Mouse (Mus musculus): ENCODE data around the gene Hadha. TPM values are rescaled to one million over a fixed set of nuclear protein-coding genes. Genes with fewer than 3 reads are reported as not detected.

The Hadha gene
- polyA plus RNA-seq, 1 experiment = 122 TPM

DNA sequence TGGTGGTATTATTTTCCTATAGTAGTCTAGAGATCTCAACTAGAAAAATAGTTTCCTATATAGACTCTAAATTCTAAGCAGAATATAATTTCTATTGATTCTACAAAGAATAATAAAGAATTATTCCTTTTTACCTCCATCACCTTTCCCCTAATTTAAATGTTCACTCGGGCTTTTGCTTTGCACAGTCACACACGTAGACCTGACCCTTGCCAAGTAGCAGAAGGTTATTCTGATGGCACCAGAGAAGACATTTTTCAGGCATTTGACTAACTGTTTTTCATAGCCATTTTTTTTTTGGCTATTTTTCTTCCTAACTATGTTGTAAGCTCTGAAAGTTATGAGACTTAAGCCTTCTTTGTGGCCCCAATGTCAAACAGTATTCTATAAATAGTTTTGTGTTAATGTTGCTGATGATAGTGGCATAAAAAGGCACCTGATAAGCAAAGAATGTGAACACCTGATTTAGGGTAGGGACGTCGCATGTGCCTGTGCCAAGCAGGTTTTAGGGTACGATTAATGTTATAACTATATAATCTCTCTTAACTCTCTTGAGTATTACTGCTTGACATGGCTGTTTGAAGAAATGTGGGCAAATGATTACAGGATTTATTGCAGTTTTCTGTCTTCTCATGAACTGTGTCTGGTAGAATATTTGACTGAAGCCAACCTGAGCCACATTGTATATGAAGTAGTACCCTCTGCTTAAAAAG lies 10.4 kb upstream of the Hadha start:
- no peak overlapping the region for H3K4me3 ChIP-seq (ENCODE audit: insufficient read depth, low read depth, low read length)
- H3K27me3 ChIP-seq (replicated peaks; ENCODE audit: control insufficient read depth, insufficient read depth, low read length) = no peaks in the 10 kb centered on the region
- 68% methylated on average over 5 of the region's 5 CpGs for WGBS
- H3K4me1 ChIP-seq (ENCODE audit: control insufficient read depth, insufficient read depth, low read length) = peaks cover 4% of the 10 kb centered on the region; the same call in 1 of the 2 replicates
- no peak overlapping the region for H3K27ac ChIP-seq (ENCODE audit: insufficient read depth, low read depth, low read length)
- peaks cover 4% of the 10 kb centered on the region; the same call in 1 of the 2 replicates for H3K36me3 ChIP-seq (ENCODE audit: control insufficient read depth, insufficient read depth, low read length)
- TF ChIP-seq POLR2A (IDR thresholded peaks at IDR 0.05; ENCODE audit: low read depth, low read length) (no peak), CTCF (conservative IDR thresholded peaks at IDR 0.05; ENCODE audit: insufficient read depth, insufficient read length, low read depth, low read length) (no peak)
- DNase-seq = no peak

DNA sequence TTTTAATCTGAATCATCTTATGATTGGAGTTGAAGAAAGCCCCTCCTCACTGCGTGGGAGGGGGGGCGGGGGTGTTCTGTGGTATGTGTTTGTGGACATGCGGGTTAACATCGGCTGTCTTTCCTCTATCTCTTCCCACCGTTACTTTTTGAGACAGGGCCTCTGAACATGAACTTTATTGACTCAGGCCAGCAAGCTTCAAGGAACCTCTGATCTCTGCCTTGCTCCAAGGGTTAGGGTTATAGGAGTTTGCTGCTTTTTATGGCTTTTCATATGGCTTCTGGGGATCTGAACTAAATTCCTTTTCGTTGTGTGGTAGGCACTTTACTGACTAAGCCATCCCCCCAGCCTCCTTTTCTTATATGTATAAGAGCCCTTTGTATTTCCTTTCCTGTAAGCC lies 7.4 kb upstream of the Hadha start:
- TF ChIP-seq CTCF (conservative IDR thresholded peaks at IDR 0.05; ENCODE audit: insufficient read depth, insufficient read length, low read depth, low read length) = no peak
- H3K36me3 ChIP-seq (ENCODE audit: control insufficient read depth, insufficient read depth, low read length) = no peaks in the 10 kb centered on the region
- H3K4me3 ChIP-seq (ENCODE audit: insufficient read depth, low read depth, low read length) = no peak overlapping the region
- no peak overlapping the region for H3K27ac ChIP-seq (ENCODE audit: insufficient read depth, low read depth, low read length)
- no peak for DNase-seq
- H3K27me3 ChIP-seq (replicated peaks; ENCODE audit: control insufficient read depth, insufficient read depth, low read length) = no peaks in the 10 kb centered on the region
- no peaks in the 10 kb centered on the region; the same call in 1 of the 2 replicates for H3K4me1 ChIP-seq (ENCODE audit: control insufficient read depth, insufficient read depth, low read length)
- 83% methylated on average over 6 of the region's 6 CpGs for WGBS

DNA sequence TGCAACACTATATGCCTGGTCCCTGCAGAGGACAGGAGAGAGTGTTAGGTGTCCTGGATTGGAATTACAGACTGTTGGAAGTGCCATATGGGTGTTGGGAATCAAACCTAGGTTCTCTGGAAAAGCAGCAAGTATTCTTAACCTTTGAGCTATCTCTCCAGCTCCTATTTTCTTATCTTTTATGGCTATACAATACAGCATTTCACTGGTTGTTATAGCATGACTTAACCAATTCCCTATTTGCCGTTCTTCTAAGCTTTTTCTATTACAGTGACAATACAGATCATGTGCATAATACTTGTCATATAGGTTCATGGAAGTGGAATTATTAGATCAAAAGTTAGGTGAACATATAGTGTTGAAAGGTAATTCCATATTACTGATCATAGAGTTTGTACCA lies 6.9 kb upstream of the Hadha start:
- Histone ChIP-seq H3K4me1 (ENCODE audit: control insufficient read depth, insufficient read depth, low read length) (no peaks in the 10 kb centered on the region; the same call in 1 of the 2 replicates), H3K27me3 (replicated peaks; ENCODE audit: control insufficient read depth, insufficient read depth, low read length) (no peaks in the 10 kb centered on the region), H3K27ac (ENCODE audit: insufficient read depth, low read depth, low read length) (no peak overlapping the region), H3K36me3 (ENCODE audit: control insufficient read depth, insufficient read depth, low read length) (no peaks in the 10 kb centered on the region), H3K4me3 (ENCODE audit: insufficient read depth, low read depth, low read length) (no peak overlapping the region)
- DNase-seq = no peak
- TF ChIP-seq CTCF (conservative IDR thresholded peaks at IDR 0.05; ENCODE audit: insufficient read depth, insufficient read length, low read depth, low read length) (no peak), POLR2A (IDR thresholded peaks at IDR 0.05; ENCODE audit: low read depth, low read length) (no peak)
- 87% methylated on average over 1 of the region's 1 CpGs for WGBS

DNA sequence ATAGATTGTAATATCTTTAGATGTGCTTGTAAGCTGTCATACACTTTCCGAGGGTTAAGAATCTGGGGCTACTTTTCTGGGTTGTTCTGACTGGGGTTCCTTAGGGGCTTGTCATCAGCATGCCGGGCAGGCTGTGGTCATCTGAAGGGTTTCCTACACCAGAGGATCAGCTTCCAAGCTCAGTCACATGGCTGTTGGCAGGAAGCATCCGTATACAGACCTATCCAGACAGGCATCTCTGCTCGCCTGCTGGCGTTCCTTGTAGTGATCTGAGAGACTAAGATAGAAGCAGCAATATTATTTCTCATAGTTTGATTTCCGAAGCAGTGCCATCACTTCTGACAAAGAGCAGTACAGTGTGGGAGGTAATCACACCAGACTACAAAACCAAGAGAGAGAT lies 4.6 kb upstream of the Hadha start:
- Histone ChIP-seq H3K4me1 (ENCODE audit: control insufficient read depth, insufficient read depth, low read length) (no peaks in the 10 kb centered on the region; the same call in 1 of the 2 replicates), H3K27ac (ENCODE audit: insufficient read depth, low read depth, low read length) (no peak overlapping the region), H3K36me3 (ENCODE audit: control insufficient read depth, insufficient read depth, low read length) (no peaks in the 10 kb centered on the region), H3K27me3 (replicated peaks; ENCODE audit: control insufficient read depth, insufficient read depth, low read length) (no peaks in the 10 kb centered on the region), H3K4me3 (ENCODE audit: insufficient read depth, low read depth, low read length) (no peak overlapping the region)
- DNase-seq = no peak
- WGBS = 69% methylated on average over 6 of the region's 6 CpGs
- no peak for TF ChIP-seq CTCF (conservative IDR thresholded peaks at IDR 0.05; ENCODE audit: insufficient read depth, insufficient read length, low read depth, low read length)
- TF ChIP-seq POLR2A (IDR thresholded peaks at IDR 0.05; ENCODE audit: low read depth, low read length) = no peak

DNA sequence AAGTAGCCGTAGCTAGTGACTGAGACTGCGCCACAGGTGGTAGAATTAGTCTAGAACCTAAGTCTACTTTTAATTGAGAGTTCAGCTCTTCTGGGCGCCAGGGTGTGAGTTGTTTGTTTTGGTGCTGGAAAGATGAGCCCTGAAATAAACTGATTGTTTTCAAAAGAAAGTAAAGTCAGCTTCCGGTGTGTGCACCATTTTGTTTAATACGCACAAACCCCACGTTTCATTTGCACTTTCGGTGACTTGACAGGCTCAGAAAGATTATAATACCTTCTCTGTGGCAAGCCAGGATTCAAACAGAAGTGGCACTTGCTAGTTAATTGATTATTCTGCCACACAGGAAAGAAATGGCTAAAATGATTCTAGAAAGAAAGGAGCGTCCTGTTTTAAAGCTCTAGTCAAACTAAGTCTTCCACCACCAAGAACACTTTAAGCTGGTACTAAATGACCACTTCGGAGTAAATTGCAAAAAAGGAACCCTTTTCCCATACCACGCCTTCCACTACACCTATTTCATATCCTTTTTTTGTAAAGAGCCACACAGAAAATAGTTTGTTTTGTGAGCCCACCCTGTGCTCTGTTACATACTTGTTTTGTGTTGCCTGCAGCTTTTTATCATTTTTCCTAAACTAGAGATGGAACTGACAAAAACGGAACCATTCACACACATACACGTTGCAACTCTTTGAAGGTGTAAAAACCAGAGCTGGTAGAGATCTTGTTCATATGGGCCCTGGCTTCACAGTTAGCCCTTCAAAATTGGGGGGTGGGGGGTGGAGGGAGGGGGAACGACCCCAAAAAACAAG lies 1.1 kb upstream of the Hadha start:
- Histone ChIP-seq H3K4me1 (ENCODE audit: control insufficient read depth, insufficient read depth, low read length) (peaks cover 9% of the 10 kb centered on the region; the same call in 1 of the 2 replicates), H3K27ac (ENCODE audit: insufficient read depth, low read depth, low read length) (peak overlapping the region; percentile 100), H3K4me3 (ENCODE audit: insufficient read depth, low read depth, low read length) (peak overlapping the region; percentile 96), H3K36me3 (ENCODE audit: control insufficient read depth, insufficient read depth, low read length) (no peaks in the 10 kb centered on the region), H3K27me3 (replicated peaks; ENCODE audit: control insufficient read depth, insufficient read depth, low read length) (no peaks in the 10 kb centered on the region)
- no peak for TF ChIP-seq CTCF (conservative IDR thresholded peaks at IDR 0.05; ENCODE audit: insufficient read depth, insufficient read length, low read depth, low read length)
- TF ChIP-seq POLR2A (IDR thresholded peaks at IDR 0.05; ENCODE audit: low read depth, low read length) = no peak
- no peak for DNase-seq
- WGBS = 14% methylated on average over 13 of the region's 13 CpGs

DNA sequence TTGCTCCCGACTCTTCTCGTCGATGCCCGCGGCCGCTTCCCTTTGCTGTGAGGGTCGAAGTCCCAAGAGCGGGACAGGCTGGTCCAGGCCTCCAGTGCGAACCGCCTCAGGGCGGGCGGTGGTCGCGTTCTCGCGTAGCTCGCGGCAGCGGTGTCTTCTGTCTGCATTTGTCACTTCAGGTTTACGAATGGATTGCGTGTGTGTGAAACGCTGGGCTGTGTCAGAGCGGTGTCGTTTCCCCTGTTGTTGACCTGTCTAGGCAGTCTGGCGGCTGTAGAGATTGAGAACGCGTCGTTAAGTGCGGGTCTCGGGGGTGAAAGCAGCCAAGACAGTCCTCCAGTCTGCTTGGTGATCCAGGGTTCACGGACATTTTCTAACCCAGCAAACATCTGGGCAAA lies 432 bp upstream of the Hadha start:
- TF ChIP-seq CTCF (conservative IDR thresholded peaks at IDR 0.05; ENCODE audit: insufficient read depth, insufficient read length, low read depth, low read length) (no peak), POLR2A (IDR thresholded peaks at IDR 0.05; ENCODE audit: low read depth, low read length) (no peak)
- under 1% methylated on average over 31 of the region's 31 CpGs for WGBS
- no peak for DNase-seq
- H3K4me1 ChIP-seq (ENCODE audit: control insufficient read depth, insufficient read depth, low read length) = peaks cover 9% of the 10 kb centered on the region; the same call in 1 of the 2 replicates
- H3K4me3 ChIP-seq (ENCODE audit: insufficient read depth, low read depth, low read length) = peak overlapping the region; percentile 96
- no peaks in the 10 kb centered on the region for H3K27me3 ChIP-seq (replicated peaks; ENCODE audit: control insufficient read depth, insufficient read depth, low read length)
- H3K36me3 ChIP-seq (ENCODE audit: control insufficient read depth, insufficient read depth, low read length) = no peaks in the 10 kb centered on the region
- peak overlapping the region; percentile 100 for H3K27ac ChIP-seq (ENCODE audit: insufficient read depth, low read depth, low read length)

DNA sequence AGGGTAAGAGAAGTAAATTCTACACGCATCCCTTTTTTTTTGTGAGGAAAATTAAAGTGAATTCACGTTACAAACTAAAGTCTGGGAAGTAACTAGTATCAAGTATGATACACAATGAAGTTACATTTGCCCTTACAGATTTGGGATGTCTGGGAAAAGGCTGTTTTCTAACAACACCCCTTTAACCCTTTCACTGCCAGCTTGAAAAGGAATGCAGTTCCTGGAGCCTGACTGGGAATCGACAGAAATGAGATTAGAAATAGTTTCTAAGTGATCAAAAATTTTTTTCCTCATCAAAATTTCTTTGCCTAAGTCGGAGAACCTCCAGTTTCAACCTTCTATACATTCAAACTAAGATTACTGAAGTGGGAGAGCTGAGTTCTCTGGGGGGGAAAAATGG lies 949 bp downstream of the Hadha start:
- no peak for TF ChIP-seq POLR2A (IDR thresholded peaks at IDR 0.05; ENCODE audit: low read depth, low read length)
- no peak for TF ChIP-seq CTCF (conservative IDR thresholded peaks at IDR 0.05; ENCODE audit: insufficient read depth, insufficient read length, low read depth, low read length)
- WGBS = 14% methylated on average over 4 of the region's 4 CpGs
- Histone ChIP-seq H3K27ac (ENCODE audit: insufficient read depth, low read depth, low read length) (no peak overlapping the region), H3K4me3 (ENCODE audit: insufficient read depth, low read depth, low read length) (peak overlapping the region; percentile 96), H3K36me3 (ENCODE audit: control insufficient read depth, insufficient read depth, low read length) (no peaks in the 10 kb centered on the region; the same call in 1 of the 2 replicates), H3K27me3 (replicated peaks; ENCODE audit: control insufficient read depth, insufficient read depth, low read length) (no peaks in the 10 kb centered on the region), H3K4me1 (ENCODE audit: control insufficient read depth, insufficient read depth, low read length) (peaks cover 12% of the 10 kb centered on the region; the same call in 1 of the 2 replicates)
- peak; percentile 17 for DNase-seq

Measured in kidney, adult 2 months (tissue).